Mouse (Mus musculus) thymus, adult 2 months (tissue): ENCODE data around the gene Pofut2.

Experiments used
- CTCF ChIP-seq: fragments of 200-500 bp; IDR thresholded peaks from 2 replicates; pipeline ENCODE4 v1.5.1; 2012; ENCODE audit warnings: mild to moderate bottlenecking, control low read depth, low read length, moderate library complexity, borderline replicate concordance; ENCODE audit not compliant: control insufficient read depth, poor library complexity, insufficient read depth; ENCODE audit errors: extremely low read depth
- POLR2A ChIP-seq: fragments of 200-500 bp; IDR thresholded peaks from 2 replicates; pipeline ENCODE4 v1.6.1; 2012; ENCODE audit warnings: mild to moderate bottlenecking, low read length, control low read depth, moderate library complexity; ENCODE audit not compliant: control insufficient read depth, poor library complexity, insufficient read depth; ENCODE audit errors: extremely low read depth

DNA sequence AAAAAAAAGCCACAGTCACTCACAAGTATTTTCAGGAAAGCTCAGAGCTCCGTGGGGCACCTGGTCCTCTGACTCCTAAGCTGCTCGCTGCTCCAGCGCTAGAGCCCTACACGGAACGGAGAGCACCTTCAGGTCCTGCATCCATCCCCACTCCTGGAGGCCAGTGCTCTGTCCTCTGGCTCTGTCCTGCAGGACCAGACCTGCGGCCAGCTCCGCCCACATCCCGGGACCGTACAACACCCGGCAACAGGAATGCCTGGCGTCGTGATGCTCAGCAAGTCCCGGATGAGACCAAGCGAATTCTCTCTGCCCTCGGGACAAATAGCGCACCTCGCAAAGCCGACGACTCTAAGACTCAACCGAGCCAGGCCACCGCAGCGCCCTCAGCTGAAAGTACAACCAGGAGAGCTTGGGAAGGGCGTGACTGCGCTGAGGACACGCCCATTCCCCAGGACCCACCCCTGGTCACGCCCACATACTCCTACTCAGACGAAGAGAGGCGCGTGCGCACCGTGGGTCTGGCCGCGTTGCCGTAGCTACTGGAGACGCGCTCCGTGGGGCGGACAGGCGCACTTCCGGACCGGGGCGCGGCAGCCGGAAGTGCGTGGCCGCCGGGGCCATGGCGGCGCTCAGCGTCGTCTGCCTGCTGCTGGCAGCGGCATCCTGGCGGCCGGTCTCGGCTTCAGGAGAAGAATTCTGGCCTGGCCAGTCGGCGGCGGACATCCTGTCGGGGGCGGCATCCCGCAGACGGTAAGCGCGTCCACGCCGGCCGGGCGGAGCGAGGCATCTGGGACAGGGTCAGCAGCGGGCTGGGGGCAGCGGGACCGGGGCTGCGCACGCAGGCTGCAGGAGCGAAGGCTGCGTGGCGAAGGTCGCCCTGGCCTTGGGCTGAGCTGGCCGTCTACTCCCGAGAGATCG lies at the start of gene Pofut2:
- peak; percentile 67; the same call in 1 of the 2 replicates for TF ChIP-seq CTCF
- TF ChIP-seq POLR2A = peak; percentile 96
